Mouse (Mus musculus): ENCODE data around the gene Nanog. TPM values are rescaled to one million over a fixed set of nuclear protein-coding genes. Genes with fewer than 3 reads are reported as not detected.

The Nanog gene
- polyA plus RNA-seq, 1 experiment from 2014 or later: 0.13 TPM

Other genes starting within 250 kb of the Nanog start
- gene Rimklb, start 208.7 kb upstream of the Nanog start, polyA plus RNA-seq (2014; fragmentation: Nextera tagmentation; extraction: Ambion mirVana): 50.8 and 62.3 TPM in 2 replicates
- gene Mfap5, start 201.6 kb upstream of the Nanog start, polyA plus RNA-seq (2014; fragmentation: Nextera tagmentation; extraction: Ambion mirVana): 0.60 and 1.9 TPM in 2 replicates
- gene Aicda, start 153.7 kb upstream of the Nanog start, polyA plus RNA-seq (2014; fragmentation: Nextera tagmentation; extraction: Ambion mirVana): 0.17 TPM in 1 of 2 replicates, not detected in the other
- 1.0 and 2.6 TPM in 2 replicates for gene Apobec1, start 105.0 kb upstream of the Nanog start, polyA plus RNA-seq (2014; fragmentation: Nextera tagmentation; extraction: Ambion mirVana)
- gene Gdf3, start 97.4 kb upstream of the Nanog start, polyA plus RNA-seq (2014; fragmentation: Nextera tagmentation; extraction: Ambion mirVana): not detected in 2 replicates
- not detected in 2 replicates for gene Dppa3, start 81.1 kb upstream of the Nanog start, polyA plus RNA-seq (2014; fragmentation: Nextera tagmentation; extraction: Ambion mirVana)
- 32.7 and 35.1 TPM in 2 replicates for gene Slc2a3, start 94.2 kb downstream of the Nanog start, polyA plus RNA-seq (2014; fragmentation: Nextera tagmentation; extraction: Ambion mirVana)
- 4.0 TPM in 2 replicates for gene Foxj2, start 112.4 kb downstream of the Nanog start, polyA plus RNA-seq (2014; fragmentation: Nextera tagmentation; extraction: Ambion mirVana)
- gene C3ar1, start 148.7 kb downstream of the Nanog start, polyA plus RNA-seq (2014; fragmentation: Nextera tagmentation; extraction: Ambion mirVana): 1.9 and 2.3 TPM in 2 replicates
- gene Necap1, start 167.0 kb downstream of the Nanog start, polyA plus RNA-seq (2014; fragmentation: Nextera tagmentation; extraction: Ambion mirVana): 67.0 and 67.6 TPM in 2 replicates
- 1.4 and 2.0 TPM in 2 replicates for gene Clec4a1, start 214.4 kb downstream of the Nanog start, polyA plus RNA-seq (2014; fragmentation: Nextera tagmentation; extraction: Ambion mirVana)
- gene Clec4a3, start 245.0 kb downstream of the Nanog start, polyA plus RNA-seq (2014; fragmentation: Nextera tagmentation; extraction: Ambion mirVana): 0.59 and 0.67 TPM in 2 replicates

Data from embryonic facial prominence, embryonic 11.5 days (tissue).